Mouse (Mus musculus): ENCODE measurements at regions not wholly inside any gene's neighbourhood (a gene's known extent, or its start where the extent isn't known, plus 50 kb on each side); places are given as distances from the start of the nearest gene placed in this dataset.
A peak's percentile ranks its signal among the peaks of the same experiment; 100 is the strongest.
"Not testable (repeated sequence)": the region's sequence is repeated elsewhere in the genome, so short reads cannot be mapped to it uniquely, and the experiment has no call there.

GRCm38 (mm10) chr16:20975406-20975805 lies 178.4 kb downstream of the Teddm3 start:
- no peaks in the 10 kb centered on the region for H3K9me3 ChIP-seq (ENCODE audit: control insufficient read depth, low read length)
- H3K27ac ChIP-seq: no peak overlapping the region
- ATAC-seq (ENCODE audit: low FRiP score) (no peak), DNase-seq (ENCODE audit: low spot score) (no peak)
- no peak overlapping the region for H3K4me3 ChIP-seq (replicated peaks; ENCODE audit: low read length)
- no peak overlapping the region for H3K9ac ChIP-seq
- H3K4me1 ChIP-seq (replicated peaks; ENCODE audit: control insufficient read depth, insufficient read depth, low read length): no peaks in the 10 kb centered on the region
- H3K36me3 ChIP-seq (replicated peaks; ENCODE audit: control insufficient read depth, insufficient read depth): no peaks in the 10 kb centered on the region
- WGBS: 63% methylated on average over 2 of the region's 2 CpGs
- H3K4me2 ChIP-seq (replicated peaks): no peak overlapping the region
- H3K27me3 ChIP-seq (ENCODE audit: control insufficient read depth, insufficient read depth, low read length): no peaks in the 10 kb centered on the region

GRCm38 (mm10) chr16:20972442-20972841 lies 181.4 kb downstream of the Teddm3 start:
- DNase-seq (ENCODE audit: low spot score) (no peak), ATAC-seq (ENCODE audit: low FRiP score) (no peak)
- Histone ChIP-seq H3K9me3 (ENCODE audit: control insufficient read depth, low read length) (no peaks in the 10 kb centered on the region), H3K27ac (no peak overlapping the region), H3K36me3 (replicated peaks; ENCODE audit: control insufficient read depth, insufficient read depth) (no peaks in the 10 kb centered on the region), H3K4me1 (replicated peaks; ENCODE audit: control insufficient read depth, insufficient read depth, low read length) (no peaks in the 10 kb centered on the region), H3K27me3 (ENCODE audit: control insufficient read depth, insufficient read depth, low read length) (no peaks in the 10 kb centered on the region), H3K4me2 (replicated peaks) (no peak overlapping the region), H3K4me3 (replicated peaks; ENCODE audit: low read length) (no peak overlapping the region), H3K9ac (no peak overlapping the region)

GRCm38 (mm10) chr16:20958905-20959304 lies 194.9 kb downstream of the Teddm3 start:
- peak; percentile 37 for DNase-seq (ENCODE audit: low spot score)
- Histone ChIP-seq H3K27me3 (ENCODE audit: control insufficient read depth, insufficient read depth, low read length) (no peaks in the 10 kb centered on the region), H3K4me3 (replicated peaks; ENCODE audit: low read length) (no peak overlapping the region), H3K4me1 (replicated peaks; ENCODE audit: control insufficient read depth, insufficient read depth, low read length) (no peaks in the 10 kb centered on the region), H3K27ac (no peak overlapping the region), H3K9ac (no peak overlapping the region), H3K4me2 (replicated peaks) (0 out of 2 replicates have a peak overlapping the region, but pooled peaks have one; percentile 11), H3K36me3 (replicated peaks; ENCODE audit: control insufficient read depth, insufficient read depth) (no peaks in the 10 kb centered on the region), H3K9me3 (ENCODE audit: control insufficient read depth, low read length) (no peaks in the 10 kb centered on the region)
- WGBS: 62% methylated on average over 10 of the region's 10 CpGs
- ATAC-seq (ENCODE audit: low FRiP score): peak; percentile 37; the same call in 1 of the 2 replicates

GRCm38 (mm10) chr16:20936722-20937121 lies 202.4 kb upstream of the Thpo start:
- WGBS: 92% methylated on average over 1 of the region's 1 CpGs
- Histone ChIP-seq H3K4me3 (replicated peaks; ENCODE audit: low read length) (no peak overlapping the region), H3K9me3 (ENCODE audit: control insufficient read depth, low read length) (no peaks in the 10 kb centered on the region), H3K27ac (no peak overlapping the region), H3K4me1 (replicated peaks; ENCODE audit: control insufficient read depth, insufficient read depth, low read length) (no peaks in the 10 kb centered on the region), H3K4me2 (replicated peaks) (no peak overlapping the region), H3K36me3 (replicated peaks; ENCODE audit: control insufficient read depth, insufficient read depth) (no peaks in the 10 kb centered on the region), H3K9ac (no peak overlapping the region), H3K27me3 (ENCODE audit: control insufficient read depth, insufficient read depth, low read length) (no peaks in the 10 kb centered on the region)
- no peak for ATAC-seq (ENCODE audit: low FRiP score)
- DNase-seq (ENCODE audit: low spot score): no peak

- DNase-seq (ENCODE audit: low spot score); H3K9me3 ChIP-seq (ENCODE audit: control insufficient read depth, low read length); H3K4me1 ChIP-seq (replicated peaks; ENCODE audit: control insufficient read depth, insufficient read depth, low read length); H3K27me3 ChIP-seq (ENCODE audit: control insufficient read depth, insufficient read depth, low read length); H3K4me3 ChIP-seq (replicated peaks; ENCODE audit: low read length); H3K36me3 ChIP-seq (replicated peaks; ENCODE audit: control insufficient read depth, insufficient read depth); ATAC-seq (ENCODE audit: low FRiP score); H3K4me2 ChIP-seq (replicated peaks); H3K9ac ChIP-seq; H3K27ac ChIP-seq: not testable (repeated sequence)
Observed at GRCm38 (mm10) chr16:20934846-20935245, 200.5 kb upstream of the Thpo start.

- not testable (repeated sequence) for H3K4me1 ChIP-seq (replicated peaks; ENCODE audit: control insufficient read depth, insufficient read depth, low read length); H3K4me3 ChIP-seq (replicated peaks; ENCODE audit: low read length); H3K27ac ChIP-seq; H3K36me3 ChIP-seq (replicated peaks; ENCODE audit: control insufficient read depth, insufficient read depth); H3K27me3 ChIP-seq (ENCODE audit: control insufficient read depth, insufficient read depth, low read length); H3K9ac ChIP-seq; H3K4me2 ChIP-seq (replicated peaks); ATAC-seq (ENCODE audit: low FRiP score); DNase-seq (ENCODE audit: low spot score); H3K9me3 ChIP-seq (ENCODE audit: control insufficient read depth, low read length)
- WGBS: 93% methylated on average over 5 of the region's 5 CpGs
Observed at GRCm38 (mm10) chr16:20930003-20930402, 195.7 kb upstream of the Thpo start.

- not testable (repeated sequence) for H3K4me2 ChIP-seq (replicated peaks); H3K27ac ChIP-seq; DNase-seq (ENCODE audit: low spot score); ATAC-seq (ENCODE audit: low FRiP score); H3K9ac ChIP-seq; H3K4me3 ChIP-seq (replicated peaks; ENCODE audit: low read length); H3K36me3 ChIP-seq (replicated peaks; ENCODE audit: control insufficient read depth, insufficient read depth); H3K9me3 ChIP-seq (ENCODE audit: control insufficient read depth, low read length); H3K27me3 ChIP-seq (ENCODE audit: control insufficient read depth, insufficient read depth, low read length); H3K4me1 ChIP-seq (replicated peaks; ENCODE audit: control insufficient read depth, insufficient read depth, low read length)
Observed at GRCm38 (mm10) chr16:20925776-20926175, 191.5 kb upstream of the Thpo start.

- not testable (repeated sequence) for DNase-seq (ENCODE audit: low spot score); H3K4me1 ChIP-seq (replicated peaks; ENCODE audit: control insufficient read depth, insufficient read depth, low read length); H3K27me3 ChIP-seq (ENCODE audit: control insufficient read depth, insufficient read depth, low read length); H3K4me3 ChIP-seq (replicated peaks; ENCODE audit: low read length); H3K9me3 ChIP-seq (ENCODE audit: control insufficient read depth, low read length); H3K27ac ChIP-seq; H3K36me3 ChIP-seq (replicated peaks; ENCODE audit: control insufficient read depth, insufficient read depth); H3K4me2 ChIP-seq (replicated peaks); H3K9ac ChIP-seq; ATAC-seq (ENCODE audit: low FRiP score)
- WGBS: 89% methylated on average over 3 of the region's 3 CpGs
Observed at GRCm38 (mm10) chr16:20910864-20911263, 176.6 kb upstream of the Thpo start.

- 43% methylated on average over 17 of the region's 18 CpGs for WGBS
- H3K4me2 ChIP-seq (replicated peaks); H3K9ac ChIP-seq; H3K9me3 ChIP-seq (ENCODE audit: control insufficient read depth, low read length); DNase-seq (ENCODE audit: low spot score); H3K27me3 ChIP-seq (ENCODE audit: control insufficient read depth, insufficient read depth, low read length); H3K36me3 ChIP-seq (replicated peaks; ENCODE audit: control insufficient read depth, insufficient read depth); H3K4me1 ChIP-seq (replicated peaks; ENCODE audit: control insufficient read depth, insufficient read depth, low read length); H3K4me3 ChIP-seq (replicated peaks; ENCODE audit: low read length); H3K27ac ChIP-seq: not testable (repeated sequence)
- peak; percentile 43; the same call in 1 of the 2 replicates for ATAC-seq (ENCODE audit: low FRiP score)
Observed at GRCm38 (mm10) chr16:20908467-20909351, 174.4 kb upstream of the Thpo start.
